8 mouse cellular contexts compared by ENCODE assay signal in genomic region chr2:162660231-162660940, GRCm38 (mm10). TPM values are rescaled to one million over a fixed set of nuclear protein-coding genes. Genes with fewer than 3 reads are reported as not detected.
A peak's percentile ranks its signal among the peaks of the same experiment; 100 is the strongest.
DNase-seq lines count a peak whose midpoint lies in the region; ATAC-seq and TF ChIP-seq lines count a peak whose summit lies in the region.

No protein-coding gene starts in this region.

- no peaks in the 10 kb centered on the region for H3K9me3 ChIP-seq in embryonic facial prominence, embryonic 12.5 days
- H3K9me3 ChIP-seq in heart, postnatal 0 days (replicated peaks; ENCODE audit: control insufficient read depth, low read length) = no peaks in the 10 kb centered on the region
- no peaks in the 10 kb centered on the region for H3K9me3 ChIP-seq in liver, embryonic 12.5 days (replicated peaks)

- H3K27me3 ChIP-seq in kidney, adult 2 months (replicated peaks; ENCODE audit: control insufficient read depth, insufficient read depth, low read length) = peaks cover 2% of the 10 kb centered on the region; the same call in 1 of the 2 replicates
- H3K27me3 ChIP-seq in embryonic facial prominence, embryonic 12.5 days = peaks cover 72% of the 10 kb centered on the region
- peaks cover 45% of the 10 kb centered on the region for H3K27me3 ChIP-seq in heart, postnatal 0 days (ENCODE audit: control insufficient read depth, insufficient read depth, low read length)
- H3K27me3 ChIP-seq in liver, embryonic 12.5 days (replicated peaks) = peaks cover 79% of the 10 kb centered on the region

- H3K27ac ChIP-seq in kidney, adult 2 months (ENCODE audit: insufficient read depth, low read depth, low read length) = no peak overlapping the region
- no peak overlapping the region for H3K27ac ChIP-seq in embryonic facial prominence, embryonic 12.5 days
- no peak overlapping the region for H3K27ac ChIP-seq in heart, postnatal 0 days (ENCODE audit: low read depth)
- no peak overlapping the region for H3K27ac ChIP-seq in liver, embryonic 12.5 days

- no peak for TF ChIP-seq EP300 in heart, postnatal 0 days (IDR thresholded peaks at IDR 0.05; ENCODE audit: low read depth)

- peak overlapping the region; percentile 99 for H3K4me2 ChIP-seq in embryonic facial prominence, embryonic 12.5 days (replicated peaks)
- peak overlapping the region; percentile 92 for H3K4me2 ChIP-seq in heart, postnatal 0 days (ENCODE audit: low read depth, low read length)
- peak overlapping the region; percentile 63 for H3K4me2 ChIP-seq in liver, embryonic 12.5 days

- H3K9ac ChIP-seq in embryonic facial prominence, embryonic 12.5 days = peak overlapping the region; percentile 57
- no peak overlapping the region; the same call in 1 of the 2 replicates for H3K9ac ChIP-seq in heart, postnatal 0 days (replicated peaks; ENCODE audit: low read depth, low read length)
- no peak overlapping the region for H3K9ac ChIP-seq in liver, embryonic 12.5 days

- H3K4me3 ChIP-seq in kidney, adult 2 months (ENCODE audit: insufficient read depth, low read depth, low read length) = no peak overlapping the region
- peak overlapping the region; percentile 54 for H3K4me3 ChIP-seq in embryonic facial prominence, embryonic 12.5 days
- H3K4me3 ChIP-seq in heart, postnatal 0 days (ENCODE audit: low read depth, low read length) = peak overlapping the region; percentile 51
- peak overlapping the region; percentile 40 for H3K4me3 ChIP-seq in liver, embryonic 12.5 days

- under 1% methylated on average over 55 of the region's 57 CpGs for WGBS in kidney, adult 2 months
- WGBS in embryonic facial prominence, embryonic 12.5 days = under 1% methylated on average over 34 of the region's 57 CpGs
- WGBS in heart, postnatal 0 days = 1% methylated on average over 46 of the region's 57 CpGs
- 4% methylated on average over 50 of the region's 57 CpGs for WGBS in liver, embryonic 12.5 days (ENCODE audit: insufficient replicate concordance)

- H3K36me3 ChIP-seq in kidney, adult 2 months (ENCODE audit: control insufficient read depth, insufficient read depth, low read length) = no peaks in the 10 kb centered on the region
- H3K36me3 ChIP-seq in embryonic facial prominence, embryonic 12.5 days = no peaks in the 10 kb centered on the region
- H3K36me3 ChIP-seq in heart, postnatal 0 days (replicated peaks; ENCODE audit: control insufficient read depth, insufficient read depth, low read length) = no peaks in the 10 kb centered on the region
- no peaks in the 10 kb centered on the region for H3K36me3 ChIP-seq in liver, embryonic 12.5 days

- TF ChIP-seq POLR2A in kidney, adult 2 months (IDR thresholded peaks at IDR 0.05; ENCODE audit: low read depth, low read length) = no peak

- no peaks in the 10 kb centered on the region for H3K4me1 ChIP-seq in kidney, adult 2 months (ENCODE audit: control insufficient read depth, insufficient read depth, low read length)
- H3K4me1 ChIP-seq in embryonic facial prominence, embryonic 12.5 days = peaks cover 5% of the 10 kb centered on the region
- peaks cover 9% of the 10 kb centered on the region; the same call in 1 of the 2 replicates for H3K4me1 ChIP-seq in heart, postnatal 0 days (ENCODE audit: control insufficient read depth, insufficient read depth)
- peaks cover 7% of the 10 kb centered on the region; the same call in 1 of the 2 replicates for H3K4me1 ChIP-seq in liver, embryonic 12.5 days

- DNase-seq in kidney, postnatal 4 days = peak; percentile 23 to 45
- no peak for DNase-seq in kidney, adult 2 months
- DNase-seq in heart, postnatal 0 days (ENCODE audit: low spot score) = no peak
- DNase-seq in right cerebral cortex, postnatal 14 days = peak; percentile 27
- no peak for DNase-seq in layer of hippocampus, adult 11-12 months (ENCODE audit: low spot score)

- no peak for ATAC-seq in embryonic facial prominence, embryonic 12.5 days (ENCODE audit: insufficient number of reproducible peaks, insufficient read depth, low FRiP score, low TSS enrichment)
- peak; percentile 47; the same call in 1 of the 2 replicates for ATAC-seq in heart, postnatal 0 days (ENCODE audit: insufficient read depth, low read depth)
- no peak for ATAC-seq in liver, embryonic 12.5 days
- no peak for ATAC-seq in inflammation-experienced regulatory T-cells, adult 6 months

- TF ChIP-seq CTCF in kidney, adult 2 months (conservative IDR thresholded peaks at IDR 0.05; ENCODE audit: insufficient read depth, insufficient read length, low read depth, low read length) = no peak
- no peak for TF ChIP-seq CTCF in heart, postnatal 0 days (IDR thresholded peaks at IDR 0.05; ENCODE audit: low read depth)

RNA-seq across cellular contexts. Expression of gene Ptprt, which starts 0.6 kb away (rescaled TPM):
- polyA plus RNA-seq in kidney, adult 2 months (2012; rRNA removed) = 0.03 and 0.05 TPM in 2 replicates
- 1.3 TPM in 2 replicates for polyA plus RNA-seq in embryonic facial prominence, embryonic 12.5 days (2016; fragmentation: Nextera tagmentation; extraction: Ambion mirVana)
- total RNA-seq in heart, postnatal 0 days (2014; rRNA removed; ENCODE audit: low replicate concordance) = 0.08 and 0.12 TPM in 2 replicates
- polyA plus RNA-seq in heart, postnatal 0 days (2015; fragmentation: Nextera tagmentation; extraction: Ambion mirVana) = 0.47 and 0.55 TPM in 2 replicates
- polyA plus RNA-seq in liver, embryonic 12.5 days (2016; fragmentation: Nextera tagmentation; extraction: Ambion mirVana) = 0.02 and 0.20 TPM in 2 replicates
- not detected for polyA plus RNA-seq in inflammation-experienced regulatory T-cells, adult 6 months (2017; shearing (Covaris generic))

Comparison
In these comparisons a context has a peak if more than half of its experiments do, and no peak if none do; other contexts are left out.
1. DNase-seq: peak in kidney, postnatal 4 days (2 of 2) and right cerebral cortex, postnatal 14 days (single experiment); none in kidney, adult 2 months (single experiment), heart, postnatal 0 days (single experiment) and layer of hippocampus, adult 11-12 months (single experiment).
2. Peak in every context shown above with its lines, with median percentiles within 50 percentile points of each other: H3K4me2 ChIP-seq.